Mouse (Mus musculus) liver, postnatal 0 days (tissue): ENCODE data around the gene Arl3. TPM values are rescaled to one million over a fixed set of nuclear protein-coding genes. Genes with fewer than 3 reads are reported as not detected.

Source experiments
- ATAC-seq: fragments of 200-750 bp; cut with Nextera tagmentation; 2 replicates; pipeline ENCODE4 v1.8.0; 2017; ENCODE audit warnings: mild to moderate bottlenecking, moderate library complexity
- DNase-seq: peaks from one replicate; pipeline ENCODE4 v3.0.0-alpha.2; 2016
- H3K27ac ChIP-seq: fragments of 300-500 bp; sonication (generic); 2 replicates; pipeline ENCODE4 v1.5.1; 2014; ENCODE audit warnings: antibody characterized with exemption, moderate library complexity, mild to moderate bottlenecking, low read depth
- H3K27me3 ChIP-seq: fragments of 300-500 bp; sonication (generic); 2 replicates; pipeline ENCODE4 v1.6.1; 2014; ENCODE audit warnings: low read length, control low read depth, mixed read lengths; ENCODE audit not compliant: insufficient read depth
- H3K36me3 ChIP-seq: fragments of 300-500 bp; sonication (generic); replicated peaks from 2 replicates; pipeline ENCODE4 v1.6.1; 2014; ENCODE audit warnings: mild to moderate bottlenecking, control low read depth, low read length, moderate library complexity, mixed read lengths; ENCODE audit not compliant: insufficient read depth
- H3K4me1 ChIP-seq: fragments of 300-500 bp; sonication (generic); 2 replicates; pipeline ENCODE4 v1.6.1; 2014; ENCODE audit warnings: antibody characterized with exemption, mild to moderate bottlenecking, control low read depth; ENCODE audit not compliant: insufficient read depth
- H3K4me2 ChIP-seq: fragments of 300-500 bp; sonication (generic); 2 replicates; pipeline ENCODE4 v1.6.1; 2014; ENCODE audit warnings: low read depth, mild to moderate bottlenecking, low read length, moderate library complexity, mixed read lengths
- H3K4me3 ChIP-seq: fragments of 300-500 bp; sonication (generic); 2 replicates; pipeline ENCODE4 v1.5.1; 2014; ENCODE audit warnings: low read depth, low read length
- H3K9ac ChIP-seq: fragments of 300-500 bp; sonication (generic); replicated peaks from 2 replicates; pipeline ENCODE4 v1.6.1; 2014; ENCODE audit warnings: mild to moderate bottlenecking, moderate library complexity
- H3K9me3 ChIP-seq: fragments of 300-500 bp; sonication (generic); 2 replicates; pipeline ENCODE4 v1.6.1; 2016; ENCODE audit warnings: mild to moderate bottlenecking, control low read depth, low read length, mixed read lengths
- CTCF ChIP-seq: sonication (generic); IDR thresholded peaks from 2 replicates; pipeline ENCODE4 v1.5.1; 2016; ENCODE audit warnings: antibody characterized with exemption, low read depth
- EP300 ChIP-seq: IDR thresholded peaks from 2 replicates; pipeline ENCODE4 v1.6.1; 2016; ENCODE audit warnings: antibody characterized with exemption, low read depth, mild to moderate bottlenecking
- WGBS: fragments of 180-500 bp; shearing (Covaris S2); extraction: QIAGEN DNeasy Blood & Tissue Kit; methylation state at CpG from one replicate; pipeline ENCODE4 v1.1.7; 2014; ENCODE audit not compliant: insufficient replicate concordance; 5-methylcytosine and 5-hydroxymethylcytosine counted together
- polyA plus RNA-seq: library from polyadenylated mRNA; unstranded; fragments of >200 nt; fragmentation: Nextera tagmentation; extraction: Ambion mirVana; gene quantifications from 2 replicates; pipeline ENCODE4 v1.2.1, GENCODE M21; 2015

Gene Arl3
- 17.0 and 17.1 TPM in 2 replicates for polyA plus RNA-seq

DNA sequence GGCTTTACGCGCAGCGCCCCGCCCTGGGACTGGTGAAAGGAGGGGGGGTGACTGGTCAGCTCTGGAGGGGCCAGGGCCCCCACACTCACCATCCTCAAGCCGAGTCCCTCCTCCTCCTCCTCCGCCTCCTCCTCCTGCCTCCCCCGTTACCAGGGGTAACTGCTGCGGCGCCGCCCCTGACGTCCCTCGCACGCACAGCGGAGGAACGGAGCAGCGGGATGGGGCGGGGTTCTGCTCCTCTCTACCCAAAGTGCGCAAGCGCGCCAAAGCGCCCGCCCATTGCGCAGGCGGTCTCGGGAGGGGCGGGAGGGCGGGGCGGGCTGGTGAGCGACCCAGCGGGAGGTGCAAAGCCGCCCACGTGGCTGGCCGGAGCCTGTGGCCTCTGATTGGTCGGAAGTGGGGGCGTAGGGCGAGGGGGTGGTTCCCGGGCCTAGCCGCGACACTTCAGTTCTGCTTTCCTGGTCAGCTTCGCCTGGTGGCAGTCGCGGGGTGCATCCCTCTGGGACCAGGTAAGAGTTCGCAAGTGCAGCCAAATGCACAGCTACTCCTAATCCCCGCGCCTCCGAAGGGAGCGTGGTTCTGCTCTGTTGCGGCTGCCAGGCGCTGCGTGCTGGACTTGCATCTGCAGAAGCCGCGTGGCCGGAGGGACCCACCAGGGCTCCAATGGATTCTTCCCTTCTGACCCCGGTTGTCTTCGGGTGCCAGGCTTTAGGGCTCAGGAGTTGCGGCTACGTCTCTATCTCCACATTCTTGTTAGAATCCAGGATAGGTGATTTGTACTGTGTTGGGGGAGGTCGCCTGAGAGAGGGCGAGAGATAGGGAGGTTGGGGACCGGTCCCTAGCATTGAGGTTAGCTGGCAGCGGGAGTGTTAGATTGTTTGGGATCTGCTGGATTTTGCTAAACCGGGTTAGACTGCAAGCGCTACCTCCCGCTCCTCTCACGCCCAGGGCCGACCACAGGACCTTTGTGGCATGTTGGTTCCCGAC lies at the start of gene Arl3, which contains the start of gene Sfxn2:
Gene Arl3, minus strand, starts transcription at position 248 of the 987 bp plus-strand sequence.
Gene Sfxn2, plus strand, starts transcription at position 415 of the 987 bp plus-strand sequence.
- Histone ChIP-seq H3K9ac (peak within 1 kb of the TSS; percentile 80), H3K9me3 (no peaks in the 10 kb centered on the region), H3K4me2 (peak within 1 kb of the TSS; percentile 98), H3K27me3 (no peaks in the 10 kb centered on the region), H3K27ac (peak within 1 kb of the TSS; percentile 95), H3K4me1 (peaks cover 13% of the 10 kb centered on the region; the same call in 1 of the 2 replicates), H3K4me3 (peak within 1 kb of the TSS; percentile 70), H3K36me3 (no peaks in the 10 kb centered on the region)
- ATAC-seq (peak; percentile 95), DNase-seq (peak; percentile 98)
- TF ChIP-seq CTCF (peak; percentile 53), EP300 (peak; percentile 51; the same call in 1 of the 2 replicates)
- WGBS: under 1% methylated on average over 55 of the region's 67 CpGs

DNA sequence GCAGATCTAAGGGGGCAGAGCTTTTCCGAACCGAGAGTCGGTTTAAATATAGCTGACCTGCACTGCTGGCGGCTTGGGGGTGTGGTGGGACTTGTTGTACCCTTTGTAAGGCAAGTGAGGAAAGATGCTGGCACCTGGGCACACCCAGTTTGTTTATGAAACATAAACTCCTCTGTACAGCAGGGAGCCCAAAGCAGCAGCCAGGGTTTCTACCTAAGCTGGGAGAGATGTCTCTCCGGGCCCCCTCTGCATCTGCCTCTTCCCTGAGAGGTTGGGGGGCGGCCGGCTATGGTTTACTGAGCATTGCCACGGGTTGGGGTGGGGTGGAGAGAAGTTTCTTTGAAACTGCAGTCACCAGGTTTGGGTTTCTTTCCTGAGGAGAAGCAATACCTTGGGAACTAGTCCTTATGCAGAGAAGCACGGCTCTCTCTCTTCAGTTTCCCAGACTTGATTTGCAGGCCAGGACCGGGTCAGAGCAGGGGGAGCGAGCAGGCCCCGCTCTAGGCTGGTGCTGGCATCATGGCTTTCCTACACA lies 49.7 kb upstream of the Arl3 start:
- no peaks in the 10 kb centered on the region for H3K9me3 ChIP-seq
- TF ChIP-seq CTCF (no peak), EP300 (no peak)
- peak overlapping the region; percentile 63 for H3K4me2 ChIP-seq
- DNase-seq: no peak
- H3K27ac ChIP-seq: peak overlapping the region; percentile 76
- 42% methylated on average over 12 of the region's 12 CpGs for WGBS
- H3K4me1 ChIP-seq: peaks cover 63% of the 10 kb centered on the region
- peaks cover 29% of the 10 kb centered on the region for H3K36me3 ChIP-seq
- ATAC-seq: no peak
- H3K27me3 ChIP-seq: no peaks in the 10 kb centered on the region
- H3K4me3 ChIP-seq: peak overlapping the region; percentile 36; the same call in 1 of the 2 replicates
- peak overlapping the region; percentile 46; the same call in 1 of the 2 replicates for H3K9ac ChIP-seq

DNA sequence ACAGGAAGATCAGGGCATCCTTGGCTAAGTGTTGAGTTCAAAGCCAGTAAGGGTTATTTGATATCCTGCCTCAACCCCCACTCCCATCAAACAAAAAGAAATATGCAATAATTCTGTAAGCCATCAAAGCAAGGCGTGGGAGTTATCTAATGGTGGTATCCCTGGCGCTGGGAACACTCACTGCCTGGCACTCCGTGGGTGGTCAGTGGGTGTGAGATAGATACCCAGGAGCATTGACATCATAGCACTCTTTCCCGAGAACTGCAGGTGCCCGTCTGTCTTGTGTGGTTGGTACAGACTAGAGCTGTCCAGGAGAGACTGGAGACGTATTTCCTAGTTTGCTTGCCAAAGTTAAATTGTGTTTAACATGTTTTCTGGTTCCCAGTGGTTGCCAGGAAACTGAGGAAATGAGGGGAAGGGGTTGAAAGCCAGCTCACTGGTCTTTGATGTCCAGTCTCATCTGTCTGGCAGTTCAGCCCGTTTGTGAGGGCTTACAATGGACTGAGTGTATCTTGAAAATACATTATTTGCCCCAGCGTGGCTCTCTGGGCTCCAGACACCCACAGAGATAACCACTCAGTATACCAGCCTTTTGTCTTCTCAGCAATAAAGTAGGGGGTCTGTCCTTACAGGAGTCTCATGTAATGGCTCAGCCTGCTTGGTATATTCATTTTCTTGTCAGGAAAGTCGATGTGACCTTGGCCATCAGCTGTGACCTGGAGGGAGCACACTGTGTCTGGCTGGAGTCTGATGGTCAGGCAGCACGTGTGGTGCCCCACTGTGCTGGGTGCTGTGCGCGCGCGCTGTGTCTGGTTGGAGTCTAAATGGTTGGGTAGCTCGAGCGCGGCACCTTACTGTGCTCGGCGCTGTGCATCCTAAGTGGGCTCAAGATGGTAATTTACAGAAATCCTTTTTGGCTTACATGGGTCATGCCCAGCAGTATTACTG lies 48.5 kb upstream of the Arl3 start:
- Histone ChIP-seq H3K27ac (0 out of 2 replicates have a peak overlapping the region, but pooled peaks have one; percentile 39), H3K4me1 (peaks cover 67% of the 10 kb centered on the region)
- WGBS: 78% methylated on average over 19 of the region's 19 CpGs

GRCm38 (mm10) chr19:46620016-46620808 lies 47.2 kb upstream of the Arl3 start:
- TF ChIP-seq EP300: no peak
- TF ChIP-seq CTCF: no peak
- Histone ChIP-seq H3K36me3 (peaks cover 28% of the 10 kb centered on the region), H3K4me1 (peaks cover 69% of the 10 kb centered on the region), H3K27ac (peak overlapping the region; percentile 49), H3K4me2 (no peak overlapping the region), H3K4me3 (no peak overlapping the region), H3K9me3 (no peaks in the 10 kb centered on the region), H3K27me3 (no peaks in the 10 kb centered on the region), H3K9ac (peak overlapping the region; percentile 21; the same call in 1 of the 2 replicates)
- DNase-seq: no peak
- WGBS: 68% methylated on average over 14 of the region's 14 CpGs
- ATAC-seq: no peak

More for the DNA sequence above, 48.5 kb upstream of the Arl3 start:
- Histone ChIP-seq H3K4me2 (no peak overlapping the region), H3K27me3 (no peaks in the 10 kb centered on the region), H3K9ac (no peak overlapping the region), H3K9me3 (no peaks in the 10 kb centered on the region), H3K36me3 (peaks cover 35% of the 10 kb centered on the region), H3K4me3 (no peak overlapping the region)
- TF ChIP-seq EP300: no peak
- no peak for TF ChIP-seq CTCF
- DNase-seq: no peak
- no peak for ATAC-seq

GRCm38 (mm10) chr19:46619518-46619917 lies 46.5 kb upstream of the Arl3 start:
- no peak for ATAC-seq
- H3K36me3 ChIP-seq: peaks cover 29% of the 10 kb centered on the region
- H3K4me1 ChIP-seq: peaks cover 63% of the 10 kb centered on the region
- H3K9ac ChIP-seq: no peak overlapping the region
- no peaks in the 10 kb centered on the region for H3K9me3 ChIP-seq
- no peaks in the 10 kb centered on the region for H3K27me3 ChIP-seq
- WGBS: 85% methylated on average over 6 of the region's 6 CpGs
- no peak overlapping the region for H3K4me3 ChIP-seq
- H3K4me2 ChIP-seq: no peak overlapping the region
- H3K27ac ChIP-seq: peak overlapping the region; percentile 49
- TF ChIP-seq CTCF (no peak), EP300 (no peak)
- no peak for DNase-seq
